Mouse (Mus musculus) stomach, embryonic 16.5 days (tissue): Measurements from ENCODE around the gene Bicral. TPM values are rescaled to one million over a fixed set of nuclear protein-coding genes. Genes with fewer than 3 reads are reported as not detected.

Experiments
- ATAC-seq: fragments of 200-750 bp; cut with Nextera tagmentation; 2 replicates; pipeline ENCODE4 v1.8.0; 2017; ENCODE audit warnings: moderate number of reproducible peaks, moderate TSS enrichment; ENCODE audit not compliant: insufficient read depth, low FRiP score
- H3K27ac ChIP-seq: fragments of 300-500 bp; sonication (generic); 2 replicates; pipeline ENCODE4 v1.5.1; 2014; ENCODE audit warnings: low read length
- H3K27me3 ChIP-seq: fragments of 300-500 bp; sonication (generic); 2 replicates; pipeline ENCODE4 v1.6.1; 2014; ENCODE audit warnings: low read length, control low read depth, mixed read lengths; ENCODE audit not compliant: control insufficient read depth, insufficient read depth
- H3K36me3 ChIP-seq: fragments of 300-500 bp; sonication (generic); 2 replicates; pipeline ENCODE4 v1.6.1; 2014; ENCODE audit warnings: low read length; ENCODE audit not compliant: control insufficient read depth, insufficient read depth
- H3K4me1 ChIP-seq: fragments of 300-500 bp; sonication (generic); 2 replicates; pipeline ENCODE4 v1.6.1; 2014; ENCODE audit warnings: low read length, control low read depth, mixed read lengths; ENCODE audit not compliant: control insufficient read depth, insufficient read depth
- H3K4me2 ChIP-seq: fragments of 300-500 bp; sonication (generic); 2 replicates; pipeline ENCODE4 v1.6.1; 2014; ENCODE audit warnings: low read depth, low read length, mixed read lengths
- H3K4me3 ChIP-seq: fragments of 300-500 bp; sonication (generic); replicated peaks from 2 replicates; pipeline ENCODE4 v1.5.1; 2014; ENCODE audit warnings: mild to moderate bottlenecking, low read length
- H3K9ac ChIP-seq: fragments of 300-500 bp; sonication (generic); 2 replicates; pipeline ENCODE4 v1.6.1; 2014; ENCODE audit warnings: low read length
- H3K9me3 ChIP-seq: fragments of 300-500 bp; sonication (generic); replicated peaks from 2 replicates; pipeline ENCODE4 v1.6.1; 2016; ENCODE audit warnings: low read length, control low read depth; ENCODE audit not compliant: control insufficient read depth
- WGBS: fragments of 180-500 bp; shearing (Covaris S2); extraction: QIAGEN DNeasy Blood & Tissue Kit; methylation state at CpG from one replicate; pipeline ENCODE4 v1.1.7; 2014; 5-methylcytosine and 5-hydroxymethylcytosine counted together
- polyA plus RNA-seq: library from polyadenylated mRNA; unstranded; fragments of >200 nt; fragmentation: Nextera tagmentation; extraction: Ambion mirVana; gene quantifications from 2 replicates; pipeline ENCODE4 v1.2.1, GENCODE M21; 2015

Gene Bicral
- polyA plus RNA-seq, 1 experiment from 2014 or later, result 4.0 TPM

DNA sequence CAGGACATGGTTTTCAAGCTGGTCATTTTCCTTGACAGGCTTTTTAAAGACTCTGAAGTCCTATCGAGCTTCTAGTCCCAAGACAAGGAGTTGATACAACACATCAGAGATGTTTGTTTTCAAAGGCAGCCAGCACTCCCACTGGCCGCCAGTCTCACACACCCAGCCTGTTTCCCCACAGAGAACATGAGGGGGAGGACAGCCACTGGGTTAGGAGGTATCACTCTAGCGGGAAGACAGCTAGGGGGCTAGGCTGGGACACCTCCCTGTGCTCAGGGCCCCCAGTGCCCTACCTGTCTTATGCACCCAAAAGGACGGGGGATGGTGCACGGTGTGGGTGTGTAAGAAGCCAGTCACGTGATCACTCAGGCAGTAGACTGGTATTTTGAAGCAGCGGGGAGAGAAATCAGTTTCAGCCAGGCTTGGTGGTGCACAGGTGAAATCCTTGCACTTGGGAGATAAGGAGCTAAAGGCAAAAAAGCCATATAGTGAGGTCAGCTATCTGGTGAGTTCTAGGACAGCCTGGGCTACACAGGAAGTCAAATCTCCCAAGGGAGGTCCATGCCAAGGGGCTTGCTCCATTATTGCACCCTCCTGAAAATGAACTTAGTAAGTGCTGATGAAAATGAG, 6.4 kb upstream of the Bicral start:
- Histone ChIP-seq H3K9me3 (no peaks in the 10 kb centered on the region), H3K4me2 (no peak overlapping the region), H3K4me1 (no peaks in the 10 kb centered on the region), H3K4me3 (no peak overlapping the region), H3K27me3 (no peaks in the 10 kb centered on the region), H3K36me3 (no peaks in the 10 kb centered on the region), H3K9ac (no peak overlapping the region; the same call in 1 of the 2 replicates), H3K27ac (no peak overlapping the region)
- WGBS, result 57% methylated on average over 7 of the region's 7 CpGs
- ATAC-seq, result no peak

DNA sequence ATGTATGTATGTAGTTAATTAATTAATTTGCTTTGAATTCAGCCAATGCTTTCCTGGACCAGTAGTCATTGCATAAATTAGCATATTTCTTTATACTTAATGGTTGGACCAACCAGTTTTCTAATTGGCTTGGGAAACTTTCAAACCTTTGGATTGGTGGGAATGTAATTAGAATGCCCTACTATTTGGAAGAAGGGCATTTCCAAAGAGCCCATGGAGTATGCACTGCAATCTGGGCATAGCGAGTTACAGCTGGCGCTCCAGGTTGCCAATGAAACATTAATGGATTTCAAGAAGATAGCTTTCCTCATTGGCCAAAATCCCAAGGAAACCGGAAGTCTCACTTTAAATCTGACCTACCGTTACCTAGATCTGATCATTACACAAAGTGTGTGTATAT, 1.8 kb upstream of the Bicral start:
- H3K4me1 ChIP-seq, result peaks cover 6% of the 10 kb centered on the region; the same call in 1 of the 2 replicates

GRCm38 (mm10) chr17:46858749-46859444, 615 bp upstream of the Bicral start:
- H3K4me1 ChIP-seq, result peaks cover 15% of the 10 kb centered on the region; the same call in 1 of the 2 replicates
- no peaks in the 10 kb centered on the region for H3K9me3 ChIP-seq
- no peak for ATAC-seq
- peak overlapping the region; percentile 100 for H3K9ac ChIP-seq
- H3K27ac ChIP-seq, result peak overlapping the region; percentile 100
- no peaks in the 10 kb centered on the region for H3K27me3 ChIP-seq
- H3K4me3 ChIP-seq, result peak overlapping the region; percentile 94
- no peaks in the 10 kb centered on the region for H3K36me3 ChIP-seq
- WGBS, result 16% methylated on average over 9 of the region's 9 CpGs
- peak overlapping the region; percentile 55 for H3K4me2 ChIP-seq

More for the DNA sequence above, 1.8 kb upstream of the Bicral start:
- Histone ChIP-seq H3K9me3 (no peaks in the 10 kb centered on the region), H3K27me3 (no peaks in the 10 kb centered on the region), H3K4me2 (no peak overlapping the region), H3K4me3 (no peak overlapping the region), H3K27ac (no peak overlapping the region), H3K36me3 (no peaks in the 10 kb centered on the region), H3K9ac (no peak overlapping the region)
- ATAC-seq, result no peak
- 89% methylated on average over 4 of the region's 4 CpGs for whole genome bisulfite sequencing

DNA sequence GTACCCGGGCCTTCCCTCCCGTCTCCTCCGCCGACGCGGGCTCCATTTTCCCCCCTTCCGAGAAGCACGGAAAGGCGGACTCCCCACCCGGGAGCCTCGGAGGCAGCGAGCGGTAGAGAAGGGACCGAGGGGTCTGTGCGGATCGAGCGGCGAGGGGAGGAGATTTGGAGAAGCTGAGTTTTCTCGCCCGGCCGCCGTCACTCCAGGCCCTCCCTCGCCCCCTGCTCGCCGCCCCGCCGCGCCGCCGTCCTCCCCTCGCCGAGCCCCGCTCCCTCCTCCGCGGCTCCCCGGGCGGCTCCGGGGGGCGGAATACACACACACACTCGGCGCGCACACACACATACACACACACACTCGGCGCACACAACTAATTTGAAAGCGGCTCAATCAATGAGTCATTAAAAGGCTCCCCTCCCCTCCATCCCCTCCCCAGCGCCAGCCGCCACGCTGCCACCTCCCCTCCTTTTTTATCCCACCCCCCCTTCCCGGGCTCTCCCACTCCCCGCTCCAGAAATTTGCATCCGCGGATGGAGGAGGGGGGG, 850 bp downstream of the Bicral start:
- WGBS, result 1% methylated on average over 49 of the region's 52 CpGs

DNA sequence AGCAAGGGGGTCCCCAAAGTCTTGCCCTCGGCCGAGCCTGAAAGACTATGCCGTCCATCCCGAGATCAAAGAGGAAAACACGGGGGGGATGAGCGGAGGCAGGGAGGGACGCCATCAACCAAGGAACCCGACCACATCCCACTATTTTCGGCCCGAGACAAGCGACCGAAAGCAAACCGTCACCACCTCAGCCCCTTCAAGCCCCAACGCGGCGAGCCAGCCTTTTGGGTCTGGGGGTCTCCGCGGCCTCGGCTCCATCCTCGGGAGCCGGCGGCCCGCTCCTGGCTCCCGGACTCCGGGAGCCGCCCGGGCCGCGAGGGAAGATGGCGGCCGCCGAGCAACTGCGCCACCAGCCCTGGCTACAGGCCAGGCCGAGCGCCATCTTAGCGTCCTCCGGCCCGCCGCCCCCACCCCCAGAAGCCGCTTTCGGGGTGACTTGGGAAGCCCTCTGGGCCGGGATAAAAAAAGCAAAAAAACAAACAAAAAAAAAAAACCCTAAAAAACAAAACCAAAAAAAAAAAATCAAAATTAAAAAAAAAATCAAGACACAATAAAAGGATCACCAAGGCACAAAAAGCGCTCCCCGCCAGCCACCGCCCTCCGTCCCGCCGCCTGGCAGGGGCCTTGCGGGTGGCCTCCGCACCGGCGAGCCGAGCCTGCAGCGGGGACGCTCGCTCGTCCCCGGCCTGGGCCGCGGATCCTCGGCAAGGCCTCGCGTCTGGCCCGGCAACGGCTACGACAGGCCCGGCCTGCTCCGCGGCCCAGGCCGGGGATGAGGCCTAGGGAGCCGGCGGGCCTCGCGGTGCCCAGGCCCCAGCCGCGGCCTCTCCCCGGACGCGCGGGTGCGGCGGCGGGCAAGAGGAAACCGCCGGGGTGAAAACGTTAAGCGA, 1.6 kb downstream of the Bicral start:
- no peaks in the 10 kb centered on the region for H3K9me3 ChIP-seq
- ATAC-seq, result no peak
- no peaks in the 10 kb centered on the region for H3K36me3 ChIP-seq
- WGBS, result under 1% methylated on average over 87 of the region's 87 CpGs
- no peaks in the 10 kb centered on the region for H3K27me3 ChIP-seq
- peak overlapping the region; percentile 100 for H3K9ac ChIP-seq
- H3K27ac ChIP-seq, result peak overlapping the region; percentile 100
- H3K4me1 ChIP-seq, result peaks cover 27% of the 10 kb centered on the region
- H3K4me3 ChIP-seq, result peak overlapping the region; percentile 94
- H3K4me2 ChIP-seq, result peak overlapping the region; percentile 69

More for the DNA sequence above, 850 bp downstream of the Bicral start:
- H3K27ac ChIP-seq, result peak overlapping the region; percentile 100
- H3K36me3 ChIP-seq, result no peaks in the 10 kb centered on the region
- peak; percentile 82 for ATAC-seq
- H3K4me1 ChIP-seq, result peaks cover 27% of the 10 kb centered on the region
- peak overlapping the region; percentile 94 for H3K4me3 ChIP-seq
- no peaks in the 10 kb centered on the region for H3K27me3 ChIP-seq
- H3K4me2 ChIP-seq, result peak overlapping the region; percentile 69
- H3K9ac ChIP-seq, result peak overlapping the region; percentile 100
- no peaks in the 10 kb centered on the region for H3K9me3 ChIP-seq

DNA sequence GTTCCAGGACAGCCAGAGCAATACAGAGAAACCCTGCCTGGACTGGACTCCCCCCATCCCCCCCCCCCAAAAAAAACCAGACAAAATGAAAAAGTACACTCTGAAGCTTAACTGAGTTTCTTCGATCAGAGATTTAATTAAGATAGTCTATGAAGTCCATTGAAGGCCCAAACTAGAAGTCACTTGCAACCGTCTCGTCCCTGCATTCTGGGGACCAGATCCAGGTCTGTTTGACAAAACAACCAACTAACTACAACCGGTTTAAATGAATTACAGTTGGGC, 2.2 kb downstream of the Bicral start:
- H3K4me2 ChIP-seq, result peak overlapping the region; percentile 69
- peak overlapping the region; percentile 94 for H3K4me3 ChIP-seq
- H3K9me3 ChIP-seq, result no peaks in the 10 kb centered on the region
- no peak for ATAC-seq
- WGBS, result 7% methylated on average over 4 of the region's 4 CpGs
- no peaks in the 10 kb centered on the region for H3K36me3 ChIP-seq
- H3K27ac ChIP-seq, result peak overlapping the region; percentile 100
- peak overlapping the region; percentile 100 for H3K9ac ChIP-seq
- H3K27me3 ChIP-seq, result no peaks in the 10 kb centered on the region
- H3K4me1 ChIP-seq, result peaks cover 27% of the 10 kb centered on the region

DNA sequence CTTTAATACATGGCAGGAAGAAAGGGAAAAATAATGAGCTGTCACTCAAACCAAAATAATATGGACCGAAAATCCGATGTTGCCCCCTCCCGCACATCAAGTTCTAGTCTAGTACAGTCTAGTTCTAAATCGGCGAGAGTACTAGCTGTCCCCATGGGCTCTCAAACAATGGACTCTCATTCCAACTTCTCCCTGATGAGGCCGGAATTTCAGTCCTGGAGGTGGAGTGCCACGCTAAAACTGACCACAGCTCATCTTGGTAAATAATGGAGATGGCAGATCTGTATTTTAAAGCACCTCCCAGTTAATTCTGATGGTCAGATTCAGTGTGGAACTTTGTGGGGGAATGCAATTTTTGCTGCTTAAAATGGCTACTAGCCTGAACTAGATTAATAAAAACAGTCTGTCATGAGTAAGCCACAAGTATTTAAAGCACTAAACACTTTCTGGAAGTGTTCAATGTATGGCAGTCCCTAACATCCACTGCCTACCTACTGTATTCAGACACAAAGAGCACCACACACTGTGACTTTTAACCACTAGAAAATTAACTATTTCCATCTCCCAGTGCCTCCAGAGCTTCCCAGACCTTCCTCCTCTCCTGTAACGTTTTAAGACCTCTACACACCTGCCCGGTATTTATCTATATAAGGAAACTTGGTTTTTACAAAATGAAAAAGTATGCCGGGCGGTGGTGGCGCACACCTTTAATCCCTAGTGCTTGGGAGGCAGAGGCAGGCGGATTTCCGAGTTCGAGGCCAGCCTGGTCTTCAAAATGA, 2.8 kb downstream of the Bicral start:
- Histone ChIP-seq H3K4me1 (peaks cover 27% of the 10 kb centered on the region), H3K9ac (peak overlapping the region; percentile 100), H3K27ac (peak overlapping the region; percentile 100), H3K9me3 (no peaks in the 10 kb centered on the region), H3K27me3 (no peaks in the 10 kb centered on the region), H3K4me2 (peak overlapping the region; percentile 69), H3K4me3 (peak overlapping the region; percentile 94), H3K36me3 (no peaks in the 10 kb centered on the region)
- no peak for ATAC-seq
- WGBS, result 44% methylated on average over 15 of the region's 15 CpGs

GRCm38 (mm10) chr17:46854640-46855110, 3.6 kb downstream of the Bicral start:
- peak overlapping the region; percentile 69 for H3K4me2 ChIP-seq
- no peaks in the 10 kb centered on the region for H3K9me3 ChIP-seq
- no peaks in the 10 kb centered on the region for H3K27me3 ChIP-seq
- no peak for ATAC-seq
- H3K27ac ChIP-seq, result peak overlapping the region; percentile 100; the same call in 1 of the 2 replicates
- no peaks in the 10 kb centered on the region for H3K36me3 ChIP-seq
- no peak overlapping the region for H3K4me3 ChIP-seq
- 59% methylated on average over 8 of the region's 8 CpGs for whole genome bisulfite sequencing
- 0 out of 2 replicates have a peak overlapping the region, but pooled peaks have one; percentile 54 for H3K9ac ChIP-seq
- H3K4me1 ChIP-seq, result peaks cover 27% of the 10 kb centered on the region
